Mouse (Mus musculus): ENCODE results near the gene Kremen2. TPM values are rescaled to one million over a fixed set of nuclear protein-coding genes. Genes with fewer than 3 reads are reported as not detected.
A peak's percentile ranks its signal among the peaks of the same experiment; 100 is the strongest.

Gene Kremen2
- total RNA-seq, 2 experiments from 2014 or later = not detected

- no peak for DNase-seq
These were observed 13.2 kb upstream of the Kremen2 start for GRCm38 (mm10) chr17:23758801-23759200.

- DNase-seq = no peak
These were observed 11.9 kb upstream of the Kremen2 start for GRCm38 (mm10) chr17:23757581-23757980.

DNA sequence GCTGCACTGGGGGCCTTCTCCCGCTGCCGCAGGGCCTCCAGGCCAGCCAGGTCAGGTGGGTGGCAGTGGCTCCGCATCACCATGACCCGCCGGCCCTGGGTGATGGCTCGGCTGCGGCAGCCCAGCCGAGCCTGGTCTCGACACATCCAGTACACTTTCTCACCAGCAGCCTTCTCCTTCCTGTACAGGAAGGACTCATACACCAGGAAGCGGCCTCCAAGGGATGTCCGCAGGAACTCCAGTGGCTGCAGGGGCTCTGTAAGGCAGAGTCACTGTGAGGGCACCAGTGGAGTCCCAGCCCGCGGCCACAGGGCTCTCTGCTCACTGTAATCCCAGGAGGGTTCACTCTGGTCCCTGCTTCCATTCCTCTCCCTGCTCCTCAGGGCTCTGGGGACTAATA, 10.1 kb upstream of the Kremen2 start:
- DNase-seq = no peak

DNA sequence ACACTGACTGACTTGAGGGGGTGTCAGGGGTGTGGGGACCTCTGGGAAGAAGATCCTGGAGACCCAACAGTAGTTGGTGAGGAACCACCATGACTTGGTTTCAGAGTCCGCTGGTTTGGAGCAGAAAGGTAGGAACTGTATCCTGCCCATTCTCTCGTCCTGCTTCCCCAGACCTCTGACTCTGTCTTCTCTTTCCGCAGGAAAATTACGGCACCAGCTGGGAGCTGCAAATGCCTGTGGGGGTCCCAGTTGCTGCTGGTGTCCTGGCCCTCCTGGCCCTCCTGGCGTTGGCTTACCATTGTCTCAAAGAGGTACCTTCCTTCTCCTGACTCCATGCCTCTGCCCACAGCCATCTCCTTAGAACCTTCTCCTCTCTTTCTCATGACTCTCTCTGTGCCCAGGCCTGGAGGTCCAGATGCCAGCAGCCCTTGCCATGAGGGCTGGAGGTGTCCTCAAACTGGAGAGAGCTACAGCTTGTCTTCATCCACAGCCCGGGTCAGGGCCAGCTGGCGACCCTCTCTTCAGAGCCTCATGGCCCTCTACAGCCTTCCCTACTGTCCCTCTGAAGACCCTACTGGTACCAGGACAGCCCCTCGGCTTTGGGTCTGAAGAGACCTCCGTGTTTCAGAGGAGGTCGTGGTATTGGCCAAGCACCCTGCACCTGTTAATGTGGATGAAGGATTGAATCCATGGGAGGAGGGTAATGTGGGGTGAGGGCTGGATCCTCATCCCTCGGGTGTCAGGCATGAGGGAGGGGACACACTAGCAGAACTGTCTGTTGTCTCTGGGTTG, 4.0 kb upstream of the Kremen2 start:
- no peak for DNase-seq

- peak; percentile 80 for DNase-seq
These were observed 3.2 kb upstream of the Kremen2 start for GRCm38 (mm10) chr17:23748631-23749391.

- no peak for DNase-seq
These were observed 2.4 kb upstream of the Kremen2 start for GRCm38 (mm10) chr17:23748026-23748425.

GRCm38 (mm10) chr17:23747471-23747870, 1.8 kb upstream of the Kremen2 start:
- no peak for DNase-seq

- no peak for DNase-seq
These were observed 1.1 kb upstream of the Kremen2 start for GRCm38 (mm10) chr17:23746767-23747166.

DNA sequence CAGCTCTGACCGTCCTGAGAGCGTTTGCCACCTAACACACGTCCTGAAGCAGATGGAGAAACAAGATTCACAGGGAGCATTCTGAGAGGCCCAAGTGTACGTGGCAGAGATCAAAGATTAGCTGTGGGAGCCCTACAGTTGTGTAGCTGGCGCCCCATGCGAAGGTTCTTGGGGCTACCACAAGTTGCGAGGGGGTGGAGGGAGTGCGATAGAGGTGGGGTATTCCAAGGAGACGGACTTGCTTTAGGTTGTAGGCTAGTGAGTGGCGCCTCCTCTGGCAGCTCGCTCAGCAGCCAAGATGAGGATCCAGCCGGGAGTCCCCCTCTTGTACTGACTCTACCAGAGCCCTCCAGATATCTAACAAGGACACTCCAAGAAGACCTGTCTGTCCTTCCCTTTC, 678 bp upstream of the Kremen2 start:
- no peak for DNase-seq

DNA sequence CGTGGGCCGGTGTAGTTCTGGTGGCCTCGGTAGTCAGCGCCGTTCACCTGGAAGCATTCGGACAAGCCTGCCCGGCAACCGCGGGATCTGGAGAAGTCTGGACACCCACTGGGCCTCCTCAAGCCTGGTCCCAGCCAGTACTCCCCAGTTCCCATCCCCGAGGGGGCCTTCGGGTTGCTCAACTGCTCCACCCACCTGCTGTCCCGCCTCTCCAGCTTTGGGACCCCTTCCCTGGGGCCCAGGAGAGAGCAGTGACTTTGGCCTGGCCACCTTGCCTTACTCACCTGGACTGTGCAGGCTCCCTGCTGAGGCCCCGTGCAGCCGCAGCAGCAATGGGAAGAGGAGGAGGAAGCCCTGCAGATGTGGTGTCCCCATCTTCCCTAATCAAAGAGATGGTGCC, 982 bp downstream of the Kremen2 start:
- no peak for DNase-seq

DNA sequence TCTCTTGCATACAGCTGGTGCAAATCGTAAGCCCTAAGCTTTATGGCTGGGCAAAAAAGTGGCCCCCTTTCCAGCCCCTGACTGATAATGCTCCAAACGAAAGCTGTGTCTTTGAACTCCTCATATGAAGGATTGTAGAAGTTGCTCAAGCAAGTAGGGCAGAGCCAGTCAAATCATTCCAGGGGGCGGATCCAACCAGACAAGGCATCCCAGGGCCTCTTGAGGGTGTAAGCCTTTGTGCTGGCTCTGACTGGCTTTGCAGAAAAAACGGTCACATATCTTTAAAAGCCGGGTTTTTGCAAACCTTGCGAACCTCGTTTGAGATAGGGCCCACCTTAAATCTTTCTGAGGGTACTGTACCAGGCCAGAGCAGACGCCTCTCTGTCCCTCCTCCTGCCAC, 1.6 kb downstream of the Kremen2 start:
- DNase-seq = no peak

DNA sequence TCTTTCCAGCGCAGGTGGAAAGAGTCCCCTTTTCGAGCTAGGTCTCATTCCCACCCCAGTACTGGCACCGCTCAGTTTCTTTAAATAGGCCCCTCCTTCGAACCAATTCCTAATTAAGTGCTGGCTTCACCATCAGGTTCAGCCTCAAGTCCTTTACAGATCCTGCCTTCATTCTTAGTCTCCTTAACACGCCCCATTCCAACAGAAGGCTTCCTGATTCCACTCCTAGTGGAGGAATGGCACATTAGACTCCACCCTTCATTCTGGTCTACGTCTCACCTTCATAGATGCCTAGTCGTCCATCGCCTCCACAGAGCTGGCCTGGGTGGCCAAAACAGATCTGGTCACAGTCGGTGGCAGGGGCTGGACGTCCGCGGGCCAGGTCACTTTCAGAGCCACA, 2.7 kb downstream of the Kremen2 start:
- no peak for DNase-seq

DNA sequence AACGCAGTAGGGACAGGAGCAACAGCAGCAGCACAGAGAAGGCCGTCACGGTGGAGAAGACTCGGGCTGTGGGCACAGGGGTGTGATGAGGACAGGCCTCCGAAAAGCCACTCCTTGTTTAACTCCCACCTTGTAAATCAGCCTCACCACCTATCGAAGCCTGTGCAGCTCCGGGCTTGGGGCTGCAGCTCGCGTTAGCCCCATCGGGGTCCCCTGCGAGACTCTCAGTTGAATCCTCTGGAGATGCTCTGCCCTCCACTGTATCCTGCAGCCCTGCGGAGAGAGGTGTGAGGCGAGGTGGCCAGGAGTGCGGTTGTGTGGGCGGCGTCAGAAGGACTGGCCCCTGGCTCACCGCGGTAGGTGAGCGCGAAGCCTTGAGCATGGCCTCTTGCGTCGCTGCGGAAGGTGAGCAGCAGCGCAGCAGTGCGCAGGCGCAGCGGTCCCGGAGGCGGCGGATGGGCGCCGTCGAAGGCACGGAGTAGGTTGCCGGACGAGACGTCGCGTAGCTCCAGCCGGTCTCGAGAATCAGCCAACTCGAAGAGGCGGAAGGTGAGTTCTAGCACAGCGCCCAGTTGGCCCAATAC, 3.3 kb downstream of the Kremen2 start:
- DNase-seq = no peak

DNA sequence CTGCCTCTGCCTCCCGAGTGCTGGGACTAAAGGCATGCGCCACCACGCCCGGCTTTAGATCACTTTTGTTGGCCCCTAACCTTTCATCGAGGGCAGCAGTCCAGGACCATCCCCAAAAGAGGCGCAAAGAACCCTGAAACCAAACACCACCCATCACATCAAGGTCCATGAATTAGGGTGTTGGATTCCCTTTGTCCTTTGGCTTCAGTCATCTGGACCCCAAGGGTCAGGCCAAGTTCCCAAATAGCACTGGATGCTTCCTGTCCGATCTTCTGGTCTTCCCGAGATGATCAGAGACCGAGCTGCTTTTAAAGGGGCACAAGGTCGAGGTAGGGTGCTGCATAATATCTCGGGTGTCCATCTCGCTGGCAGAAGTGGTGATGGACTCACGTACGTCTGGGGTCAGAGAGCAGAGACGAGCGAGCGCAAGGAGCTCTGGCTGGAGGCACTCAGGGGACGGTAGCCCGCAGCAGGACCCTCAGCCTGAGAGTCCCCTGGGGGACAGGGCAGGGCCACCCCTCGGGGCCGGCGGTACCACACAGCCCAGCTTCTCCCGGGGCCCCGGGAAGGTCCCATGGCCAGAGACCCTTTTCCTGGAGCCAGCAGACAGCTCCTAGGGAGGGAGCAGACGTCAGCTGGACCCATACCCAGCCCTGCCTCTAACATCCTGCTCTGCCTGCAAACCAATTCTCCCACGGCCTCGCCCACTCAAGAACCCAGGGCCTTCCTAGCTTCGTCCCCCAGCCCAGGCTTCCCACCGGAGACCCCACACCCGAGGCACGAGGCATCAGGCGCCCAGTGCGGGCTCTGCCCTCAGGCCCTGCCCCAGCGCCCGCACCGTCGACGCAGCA, 4.0 kb downstream of the Kremen2 start:
- no peak for DNase-seq

GRCm38 (mm10) chr17:23740598-23741021, 5.0 kb downstream of the Kremen2 start, which contains the start of gene Paqr4:
Gene Paqr4 (minus strand): TSS chr17:23740867.
- no peak for DNase-seq

- peak; percentile 93 for DNase-seq
These were observed 5.5 kb downstream of the Kremen2 start for GRCm38 (mm10) chr17:23740136-23740584.

- no peak for DNase-seq
These were observed 6.2 kb downstream of the Kremen2 start for GRCm38 (mm10) chr17:23739202-23740135.

GRCm38 (mm10) chr17:23738836-23739201, 6.8 kb downstream of the Kremen2 start:
- DNase-seq = no peak

DNA sequence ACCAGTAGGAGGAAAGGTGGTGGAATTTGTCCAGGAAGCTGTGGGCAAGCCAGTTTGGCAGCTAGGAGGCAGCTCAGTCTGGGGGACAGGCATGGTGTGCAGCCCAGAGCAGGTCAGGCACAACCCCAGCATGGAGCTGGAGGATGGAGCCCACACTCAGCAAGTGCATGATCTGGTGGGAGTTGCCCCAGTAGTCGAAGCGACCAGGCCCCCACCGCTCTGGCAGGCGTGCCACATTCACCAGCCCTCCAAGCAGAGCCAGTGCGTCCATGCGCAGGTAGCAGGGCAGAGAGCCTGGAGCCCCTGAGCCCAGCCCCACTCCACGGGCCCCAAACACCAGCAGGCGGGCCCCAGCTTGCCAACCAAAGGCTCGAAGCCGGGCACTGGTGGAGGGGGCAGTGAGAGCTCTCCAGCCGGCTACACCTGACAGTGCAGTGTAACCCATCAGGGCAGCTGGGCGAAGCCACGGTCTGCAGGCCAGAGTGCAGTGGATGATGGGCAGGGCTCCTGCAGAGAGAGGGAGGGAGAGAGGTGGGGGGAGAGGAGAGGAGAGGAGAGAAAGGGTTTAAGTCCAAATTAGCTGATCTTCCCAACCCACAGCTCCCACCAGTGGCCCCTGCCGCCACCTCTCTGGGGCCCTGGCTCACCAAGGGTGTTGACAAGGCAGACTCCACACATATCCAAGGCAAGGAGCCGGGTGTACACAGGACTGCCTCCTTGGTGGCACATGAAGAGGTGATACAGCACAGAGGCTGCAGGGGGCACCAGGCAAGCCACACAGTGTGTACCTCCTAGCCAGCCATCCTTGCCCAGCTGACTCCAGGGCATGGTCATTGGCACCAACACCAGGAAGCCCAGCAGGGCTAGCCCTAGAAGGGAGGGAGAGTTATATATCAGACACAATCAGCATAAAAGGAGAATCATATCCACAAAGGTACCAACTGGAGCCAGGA, 7.9 kb downstream of the Kremen2 start:
- DNase-seq = no peak

- DNase-seq = no peak
These were observed 11.3 kb downstream of the Kremen2 start for GRCm38 (mm10) chr17:23734341-23734740.

Measured in heart, postnatal 4 days (tissue).